In the genomic region with DNA sequence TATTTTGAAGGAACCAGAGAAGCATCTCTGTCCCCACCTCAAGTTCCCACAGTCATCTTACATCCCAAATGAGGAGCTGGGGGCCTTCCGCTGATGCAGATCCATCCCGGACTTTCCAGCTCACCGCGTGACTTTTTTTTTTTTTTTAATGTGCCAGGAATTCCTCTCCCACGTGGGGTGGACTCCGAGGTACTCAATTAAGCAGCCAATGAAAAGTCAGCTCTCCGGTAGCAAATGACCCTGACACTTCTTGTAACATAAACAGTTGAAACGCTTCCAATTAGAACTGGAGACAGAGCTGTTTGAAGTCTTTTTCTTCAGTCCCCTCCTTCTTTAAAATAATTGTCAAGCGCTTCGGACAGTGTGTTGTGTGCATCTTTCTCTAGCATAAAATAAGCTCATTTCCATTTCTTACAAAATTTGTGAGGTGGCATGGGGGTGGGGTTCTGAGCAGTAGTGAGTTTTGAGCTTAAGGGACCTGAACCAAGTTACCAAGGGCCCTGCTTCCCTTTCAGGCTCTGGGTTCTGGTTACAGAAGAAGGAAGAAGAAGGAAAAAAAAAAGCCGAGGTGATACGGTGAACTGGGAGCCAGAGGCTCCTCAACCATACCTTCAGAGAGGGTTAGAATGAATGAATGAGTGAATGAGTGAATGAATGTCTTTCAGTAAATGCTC, we compare ENCODE assay signal across 8 mouse cellular contexts. TPM values are rescaled to one million over a fixed set of nuclear protein-coding genes. Genes with fewer than 3 reads are reported as not detected.
DNase-seq lines count a peak whose midpoint lies in the region; ATAC-seq lines count a peak whose summit lies in the region.

No protein-coding gene starts in this region.

- no peak for ATAC-seq in embryonic facial prominence, embryonic 15.5 days (ENCODE audit: insufficient number of reproducible peaks, low FRiP score, low TSS enrichment, low read depth)
- ATAC-seq in limb, embryonic 12.5 days (ENCODE audit: insufficient number of reproducible peaks, insufficient read depth, low FRiP score, low TSS enrichment, low read depth), result no peak
- no peak for ATAC-seq in midbrain, embryonic 15.5 days (replicated peaks)
- ATAC-seq in megakaryocyte, adult 5-6 weeks (ENCODE audit: poor library complexity, severe bottlenecking), result no peak

- H3K27me3 ChIP-seq in embryonic facial prominence, embryonic 15.5 days, result peaks cover 26% of the 10 kb centered on the region
- peaks cover 12% of the 10 kb centered on the region; the same call in 1 of the 2 replicates for H3K27me3 ChIP-seq in limb, embryonic 12.5 days
- peaks cover 24% of the 10 kb centered on the region; the same call in 1 of the 2 replicates for H3K27me3 ChIP-seq in midbrain, embryonic 15.5 days (replicated peaks)

- peak overlapping the region; percentile 76 for H3K27ac ChIP-seq in embryonic facial prominence, embryonic 15.5 days (replicated peaks)
- peak overlapping the region; percentile 94 for H3K27ac ChIP-seq in limb, embryonic 12.5 days
- peak overlapping the region; percentile 68 for H3K27ac ChIP-seq in midbrain, embryonic 15.5 days

- peak overlapping the region; percentile 27 for H3K4me3 ChIP-seq in embryonic facial prominence, embryonic 15.5 days (replicated peaks)
- peak overlapping the region; percentile 35; the same call in 1 of the 2 replicates for H3K4me3 ChIP-seq in limb, embryonic 12.5 days (replicated peaks)
- H3K4me3 ChIP-seq in midbrain, embryonic 15.5 days, result 0 out of 2 replicates have a peak overlapping the region, but pooled peaks have one; percentile 15

- no peak overlapping the region for H3K9ac ChIP-seq in embryonic facial prominence, embryonic 15.5 days
- no peak overlapping the region for H3K9ac ChIP-seq in limb, embryonic 12.5 days (replicated peaks)
- no peak overlapping the region for H3K9ac ChIP-seq in midbrain, embryonic 15.5 days

- H3K4me1 ChIP-seq in embryonic facial prominence, embryonic 15.5 days, result peaks cover 41% of the 10 kb centered on the region
- peaks cover 49% of the 10 kb centered on the region for H3K4me1 ChIP-seq in limb, embryonic 12.5 days (replicated peaks)
- peaks cover 32% of the 10 kb centered on the region for H3K4me1 ChIP-seq in midbrain, embryonic 15.5 days

- no peaks in the 10 kb centered on the region for H3K36me3 ChIP-seq in embryonic facial prominence, embryonic 15.5 days
- no peaks in the 10 kb centered on the region for H3K36me3 ChIP-seq in limb, embryonic 12.5 days
- H3K36me3 ChIP-seq in midbrain, embryonic 15.5 days (replicated peaks), result no peaks in the 10 kb centered on the region

- no peaks in the 10 kb centered on the region for H3K9me3 ChIP-seq in embryonic facial prominence, embryonic 15.5 days (replicated peaks)
- H3K9me3 ChIP-seq in limb, embryonic 12.5 days, result no peaks in the 10 kb centered on the region
- H3K9me3 ChIP-seq in midbrain, embryonic 15.5 days, result no peaks in the 10 kb centered on the region

- peak; percentile 75 for DNase-seq in 3134 (ENCODE audit: extremely low read depth, insufficient read length, low spot score)
- peak; percentile 93 for DNase-seq in R1 (ENCODE audit: low read depth, low spot score)
- DNase-seq in heart, postnatal 4 days, result peak; percentile 80
- no peak for DNase-seq in spleen, postnatal 36 days (ENCODE audit: low spot score in 2 of 2)

- peak overlapping the region; percentile 64 for H3K4me2 ChIP-seq in embryonic facial prominence, embryonic 15.5 days (replicated peaks)
- peak overlapping the region; percentile 63 for H3K4me2 ChIP-seq in limb, embryonic 12.5 days
- H3K4me2 ChIP-seq in midbrain, embryonic 15.5 days, result peak overlapping the region; percentile 46

- 2% methylated on average over 12 of the region's 12 CpGs for WGBS in embryonic facial prominence, embryonic 15.5 days
- under 1% methylated on average over 12 of the region's 12 CpGs for whole genome bisulfite sequencing in limb, embryonic 12.5 days
- WGBS in midbrain, embryonic 15.5 days, result 1% methylated on average over 12 of the region's 12 CpGs

RNA-seq across cellular contexts. Expression of gene Tle3, which starts 3.5 kb away (rescaled TPM):
- polyA plus RNA-seq in embryonic facial prominence, embryonic 15.5 days (2015; fragmentation: Nextera tagmentation; extraction: Ambion mirVana), result 35.3 and 36.0 TPM in 2 replicates
- 10 to 100 TPM; 23.2 to 27.9 TPM for total RNA-seq in heart, postnatal 4 days (2021)
- 59.1 and 71.2 TPM in 2 replicates for polyA plus RNA-seq in limb, embryonic 12.5 days (2016; fragmentation: Nextera tagmentation; extraction: Ambion mirVana)
- 34.9 and 39.1 TPM in 2 replicates for polyA plus RNA-seq in midbrain, embryonic 15.5 days (2015; fragmentation: Nextera tagmentation; extraction: Ambion mirVana)
- 113 and 146 TPM in 2 replicates for total RNA-seq in megakaryocyte, adult 5-6 weeks (2015)
- 79.4 and 92.9 TPM in 2 replicates for total RNA-seq in megakaryocyte, adult 5-6 weeks (2017)

Comparison
In these comparisons a context has a peak if more than half of its experiments do, and no peak if none do; other contexts are left out.
1. DNase-seq: peak in 3134 (single experiment), R1 (single experiment) and heart, postnatal 4 days (single experiment); none in spleen, postnatal 36 days (0 of 2).
2. Peak in every context shown above with its lines, with median percentiles within 50 percentile points of each other: H3K27ac ChIP-seq, H3K4me2 ChIP-seq and H3K4me3 ChIP-seq.